ENCODE assay signal across 8 mouse cellular contexts in genomic region chr16:32646014-32646413, GRCm38 (mm10). TPM values are rescaled to one million over a fixed set of nuclear protein-coding genes. Genes with fewer than 3 reads are reported as not detected.
DNase-seq lines count a peak whose midpoint lies in the region; ATAC-seq and TF ChIP-seq lines count a peak whose summit lies in the region.

No protein-coding gene starts in this region.

- DNase-seq in kidney, adult 2 months, result peak; percentile 29
- no peak for DNase-seq in kidney, postnatal 4 days
- no peak for DNase-seq in MEL (ENCODE audit: low read depth, low spot score)
- no peak for DNase-seq in hindbrain, embryonic 10.5 days (ENCODE audit: low spot score)
- no peak for DNase-seq in midbrain, embryonic 10.5 days (ENCODE audit: low spot score)
- no peak for DNase-seq in spleen, adult 18-20 months
- DNase-seq in right cerebral cortex, postnatal 4 days, result no peak

- no peaks in the 10 kb centered on the region for H3K36me3 ChIP-seq in kidney, adult 2 months (ENCODE audit: control insufficient read depth, insufficient read depth, low read length)
- peaks cover 0 to 13% of the 10 kb centered on the region in 2 experiments; a peak in 2 of 4 replicates for H3K36me3 ChIP-seq in MEL (ENCODE audit: control insufficient read depth in 1 of 2, insufficient read depth in 2 of 2, low read length in 2 of 2)
- no peaks in the 10 kb centered on the region for H3K36me3 ChIP-seq in hindbrain, embryonic 10.5 days
- peaks cover 7% of the 10 kb centered on the region for H3K36me3 ChIP-seq in midbrain, embryonic 10.5 days

- no peak for TF ChIP-seq POLR2A in kidney, adult 2 months (IDR thresholded peaks at IDR 0.05; ENCODE audit: low read depth, low read length)
- no peak for TF ChIP-seq POLR2A in MEL (IDR thresholded peaks at IDR 0.05; ENCODE audit: control insufficient read depth in 1 of 2, insufficient read depth in 1 of 2, low read depth in 1 of 2, low read length in 2 of 2, poor library complexity in 1 of 2)

- no peak for TF ChIP-seq CTCF in kidney, adult 2 months (conservative IDR thresholded peaks at IDR 0.05; ENCODE audit: insufficient read depth, insufficient read length, low read depth, low read length)
- no peak for TF ChIP-seq CTCF in MEL (IDR thresholded peaks at IDR 0.05 in 2 of 3, conservative IDR thresholded peaks at IDR 0.05 in 1 of 3; ENCODE audit: control insufficient read depth in 1 of 3, insufficient read depth in 1 of 3, low read depth in 2 of 3, low read length in 3 of 3, poor library complexity in 1 of 3, severe bottlenecking in 1 of 3)

- no peaks in the 10 kb centered on the region for H3K9me3 ChIP-seq in MEL (replicated peaks; ENCODE audit: insufficient read depth, low read length)
- no peaks in the 10 kb centered on the region for H3K9me3 ChIP-seq in hindbrain, embryonic 10.5 days
- H3K9me3 ChIP-seq in midbrain, embryonic 10.5 days (replicated peaks), result no peaks in the 10 kb centered on the region

- ATAC-seq in megakaryocyte-erythroid progenitor cell, adult 5-6 weeks (replicated peaks; ENCODE audit: low FRiP score, low TSS enrichment, poor library complexity, severe bottlenecking), result no peak

- 33% methylated on average over 9 of the region's 9 CpGs for WGBS in kidney, adult 2 months
- WGBS in hindbrain, embryonic 10.5 days, result 86% methylated on average over 9 of the region's 9 CpGs
- WGBS in midbrain, embryonic 10.5 days, result 88% methylated on average over 9 of the region's 9 CpGs

- TF ChIP-seq RAD21 in MEL (IDR thresholded peaks at IDR 0.05; ENCODE audit: low read depth, low read length), result no peak

- no peak for TF ChIP-seq EP300 in MEL (IDR thresholded peaks at IDR 0.05; ENCODE audit: low read depth in 1 of 2, low read length in 2 of 2)

- H3K27me3 ChIP-seq in kidney, adult 2 months (replicated peaks; ENCODE audit: control insufficient read depth, insufficient read depth, low read length), result no peaks in the 10 kb centered on the region
- H3K27me3 ChIP-seq in MEL (ENCODE audit: control insufficient read depth in 1 of 2, insufficient read depth in 2 of 2, low read length in 2 of 2), result no peaks in the 10 kb centered on the region
- H3K27me3 ChIP-seq in hindbrain, embryonic 10.5 days (ENCODE audit: insufficient read depth, poor library complexity, severe bottlenecking), result no peaks in the 10 kb centered on the region
- H3K27me3 ChIP-seq in midbrain, embryonic 10.5 days (ENCODE audit: low read depth, poor library complexity, severe bottlenecking), result no peaks in the 10 kb centered on the region; the same call in 1 of the 2 replicates

- H3K4me3 ChIP-seq in kidney, adult 2 months (ENCODE audit: insufficient read depth, low read depth, low read length), result no peak overlapping the region
- H3K4me3 ChIP-seq in MEL (ENCODE audit: control insufficient read depth in 1 of 2, insufficient read depth in 1 of 2, low read depth in 2 of 2, low read length in 2 of 2), result peak overlapping the region in 1 of 2 experiments; percentile 81; a peak in 2 of 4 replicates
- H3K4me3 ChIP-seq in hindbrain, embryonic 10.5 days, result peak overlapping the region; percentile 90
- peak overlapping the region; percentile 95 for H3K4me3 ChIP-seq in midbrain, embryonic 10.5 days

- peaks cover 9% of the 10 kb centered on the region for H3K4me1 ChIP-seq in kidney, adult 2 months (ENCODE audit: control insufficient read depth, insufficient read depth, low read length)
- peaks cover 4 to 14% of the 10 kb centered on the region in 2 experiments for H3K4me1 ChIP-seq in MEL (ENCODE audit: control insufficient read depth in 1 of 2, insufficient read depth in 2 of 2, low read length in 2 of 2)
- H3K4me1 ChIP-seq in hindbrain, embryonic 10.5 days (replicated peaks), result peaks cover 34% of the 10 kb centered on the region
- peaks cover 38% of the 10 kb centered on the region for H3K4me1 ChIP-seq in midbrain, embryonic 10.5 days

- H3K9ac ChIP-seq in MEL (ENCODE audit: control insufficient read depth, low read depth, low read length, poor library complexity, severe bottlenecking), result no peak overlapping the region

- H3K27ac ChIP-seq in kidney, adult 2 months (ENCODE audit: insufficient read depth, low read depth, low read length), result no peak overlapping the region
- no peak overlapping the region for H3K27ac ChIP-seq in MEL (ENCODE audit: control insufficient read depth, low read depth, low read length)
- no peak overlapping the region for H3K27ac ChIP-seq in hindbrain, embryonic 10.5 days
- H3K27ac ChIP-seq in midbrain, embryonic 10.5 days (replicated peaks), result no peak overlapping the region

- H3K79me2 ChIP-seq in MEL (ENCODE audit: control insufficient read depth, insufficient read depth, low read length, poor library complexity), result peaks cover 19% of the 10 kb centered on the region

TF ChIP-seq in MEL, 35 proteins besides CTCF, POLR2A, EP300 and RAD21:
- TF ChIP-seq SMC3 (IDR thresholded peaks at IDR 0.05; ENCODE audit: low read depth, low read length) (0 out of 2 replicates have a peak, but pooled peaks have one; percentile 0), USF1 (IDR thresholded peaks at IDR 0.05; ENCODE audit: low read depth, low read length) (no peak)

RNA-seq across cellular contexts. Expression of gene Tnk2, which starts 2.3 kb away (rescaled TPM):
- polyA plus RNA-seq in kidney, adult 2 months (2012; rRNA removed), result 35.8 and 40.8 TPM in 2 replicates
- total RNA-seq in MEL (2012; rRNA removed), result 30.3 and 34.8 TPM in 2 replicates
- polyA plus RNA-seq in MEL (2012; ENCODE audit: insufficient read depth in 1 of 2, insufficient read length in 2 of 2, low read depth in 1 of 2, low replicate concordance in 2 of 2, missing spikeins in 1 of 2), result 10 to 100 TPM in 1 of 2 experiments, not detected in 1; 77.0 TPM
- 7.8 and 8.4 TPM in 2 replicates for polyA plus RNA-seq in hindbrain, embryonic 10.5 days (2016; fragmentation: Nextera tagmentation; extraction: Ambion mirVana)
- 8.4 and 9.8 TPM in 2 replicates for polyA plus RNA-seq in midbrain, embryonic 10.5 days (2016; fragmentation: Nextera tagmentation; extraction: Ambion mirVana)
- total RNA-seq in megakaryocyte-erythroid progenitor cell, adult 5-6 weeks (2014; fragmentation: Nextera tagmentation), result 45.7 and 54.4 TPM in 2 replicates
- 27.7 and 28.6 TPM in 2 replicates for total RNA-seq in megakaryocyte-erythroid progenitor cell, adult 5-6 weeks (2017)

RNA-seq across cellular contexts. Expression of gene Tfrc, which starts 37.3 kb away (rescaled TPM):
- polyA plus RNA-seq in kidney, adult 2 months (2012; rRNA removed), result 7.9 and 12.0 TPM in 2 replicates
- total RNA-seq in MEL (2012; rRNA removed), result 156 and 234 TPM in 2 replicates
- polyA plus RNA-seq in MEL (2012; ENCODE audit: insufficient read depth in 1 of 2, insufficient read length in 2 of 2, low read depth in 1 of 2, low replicate concordance in 2 of 2, missing spikeins in 1 of 2), result 100 to 1,000 TPM in 1 of 2 experiments, 10 to 100 TPM in 1; 90.9 to 106 TPM
- 42.5 and 69.9 TPM in 2 replicates for polyA plus RNA-seq in hindbrain, embryonic 10.5 days (2016; fragmentation: Nextera tagmentation; extraction: Ambion mirVana)
- 68.7 and 71.9 TPM in 2 replicates for polyA plus RNA-seq in midbrain, embryonic 10.5 days (2016; fragmentation: Nextera tagmentation; extraction: Ambion mirVana)
- 316 and 327 TPM in 2 replicates for total RNA-seq in megakaryocyte-erythroid progenitor cell, adult 5-6 weeks (2014; fragmentation: Nextera tagmentation)
- total RNA-seq in megakaryocyte-erythroid progenitor cell, adult 5-6 weeks (2017), result 261 and 333 TPM in 2 replicates
